Mouse (Mus musculus) neutrophil, adult 5-6 weeks (primary cell): ENCODE measurements around the gene Stab1. TPM values are rescaled to one million over a fixed set of nuclear protein-coding genes. Genes with fewer than 3 reads are reported as not detected.
A peak's percentile ranks its signal among the peaks of the same experiment; 100 is the strongest.

ENCODE experiments used
- ATAC-seq: fragments of 151-379, 151-347 bp; 2 replicates; pipeline ENCODE4 v1.8.0; 2017; ENCODE audit warnings: mild to moderate bottlenecking, moderate TSS enrichment; ENCODE audit not compliant: insufficient number of reproducible peaks, poor library complexity, low FRiP score, severe bottlenecking; ENCODE audit errors: extremely low read depth
- total RNA-seq: library from RNA; stranded (forward); fragments of 200-1000 nt; gene quantifications from 2 replicates; pipeline ENCODE4 v1.2.3, GENCODE M21; 2017

The Stab1 gene
- total RNA-seq, 1 experiment from 2014 or later: 5.0 TPM

GRCm38 (mm10) chr14:31135495-31136410 lies 32.7 kb downstream of the Stab1 start:
- ATAC-seq: no peak

GRCm38 (mm10) chr14:31134015-31135000 lies 34.1 kb downstream of the Stab1 start:
- no peak for ATAC-seq

GRCm38 (mm10) chr14:31133023-31133665 lies 35.3 kb downstream of the Stab1 start:
- ATAC-seq: no peak

GRCm38 (mm10) chr14:31132491-31132975 lies 35.9 kb downstream of the Stab1 start:
- no peak for ATAC-seq

GRCm38 (mm10) chr14:31132031-31132430 lies 36.4 kb downstream of the Stab1 start:
- ATAC-seq: no peak

GRCm38 (mm10) chr14:31131272-31131821 lies 37.1 kb downstream of the Stab1 start:
- no peak for ATAC-seq

- ATAC-seq: peak; percentile 33
Measured at GRCm38 (mm10) chr14:31130236-31131220, 37.9 kb downstream of the Stab1 start, which contains the start of gene Nt5dc2. Gene Nt5dc2 (plus strand): TSS chr14:31131053.

GRCm38 (mm10) chr14:31129326-31130235 lies 38.9 kb downstream of the Stab1 start:
- no peak for ATAC-seq

- peak; percentile 92 for ATAC-seq
Measured at GRCm38 (mm10) chr14:31128826-31129219, 39.6 kb downstream of the Stab1 start, which contains the start of gene Smim4. Gene Smim4 (minus strand): TSS chr14:31128956.

GRCm38 (mm10) chr14:31128101-31128825 lies 40.2 kb downstream of the Stab1 start:
- no peak for ATAC-seq

- no peak for ATAC-seq
Measured at GRCm38 (mm10) chr14:31126826-31127225, 41.6 kb downstream of the Stab1 start.

GRCm38 (mm10) chr14:31125106-31126075 lies 43.0 kb downstream of the Stab1 start:
- no peak for ATAC-seq

GRCm38 (mm10) chr14:31115522-31115921 lies 52.9 kb downstream of the Stab1 start:
- no peak for ATAC-seq

- no peak for ATAC-seq
Measured at GRCm38 (mm10) chr14:31114011-31114410, 54.4 kb downstream of the Stab1 start.

GRCm38 (mm10) chr14:31112187-31112586 lies 56.3 kb downstream of the Stab1 start:
- ATAC-seq: no peak
